Mouse (Mus musculus): ENCODE measurements around the gene Rmnd5a.

DNA sequence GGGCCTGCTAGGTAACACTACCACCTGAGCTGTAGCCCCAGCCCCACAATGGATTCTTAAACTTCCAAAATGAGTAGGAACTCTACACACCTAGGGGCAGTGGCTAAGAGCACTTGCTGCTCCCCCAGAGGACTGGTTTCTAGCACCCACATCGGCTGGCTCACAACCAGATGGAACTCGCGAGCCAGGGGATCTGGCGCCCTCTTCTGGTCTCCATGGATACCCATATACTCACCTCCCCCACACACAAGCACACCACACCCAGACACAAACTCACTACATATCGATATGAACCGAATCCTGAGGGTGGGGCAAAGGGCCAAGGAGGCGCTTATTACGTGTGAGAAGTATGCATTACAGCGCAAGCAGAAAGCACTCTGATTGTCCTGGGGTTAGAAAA lies 92.4 kb downstream of the Rmnd5a start:
- TF ChIP-seq CHD2 (IDR thresholded peaks at IDR 0.05; ENCODE audit: low read depth, low read length) (no peak), HCFC1 (IDR thresholded peaks at IDR 0.05; ENCODE audit: borderline replicate concordance, insufficient read depth, low read length) (no peak), ZNF384 (IDR thresholded peaks at IDR 0.05; ENCODE audit: low read depth, low read length) (no peak), ZC3H11A (IDR thresholded peaks at IDR 0.05; ENCODE audit: borderline replicate concordance, low read depth, low read length) (peak; percentile 3; the same call in 1 of the 2 replicates), MAFK (IDR thresholded peaks at IDR 0.05; ENCODE audit: insufficient read depth, low read depth, low read length) (no peak)
